Mouse (Mus musculus): ENCODE measurements around the gene Tnip1.
A peak's percentile ranks its signal among the peaks of the same experiment; 100 is the strongest.

The Tnip1 gene

DNA sequence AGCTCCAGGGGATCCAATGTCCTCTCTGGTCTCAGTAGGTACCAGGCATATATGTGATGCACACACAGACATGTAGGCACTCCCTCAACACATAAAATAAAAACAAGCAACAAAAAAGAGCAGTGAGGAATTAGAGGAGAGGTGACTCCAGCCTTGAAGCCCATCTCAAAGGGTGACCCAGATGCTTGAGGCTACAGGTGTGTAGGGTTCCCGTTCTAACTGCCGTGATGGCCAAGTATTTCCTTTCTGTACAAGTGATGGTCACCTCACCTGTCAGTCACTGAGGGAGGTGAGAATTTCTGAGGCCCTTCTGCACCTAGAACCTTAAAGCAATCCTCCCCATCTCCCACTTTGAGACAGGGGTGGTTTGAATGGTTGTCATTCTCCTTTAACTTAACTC lies 13.6 kb upstream of the Tnip1 start:
- no peak for TF ChIP-seq GATA4 (IDR thresholded peaks at IDR 0.05; ENCODE audit: insufficient replicate concordance, low read length)

DNA sequence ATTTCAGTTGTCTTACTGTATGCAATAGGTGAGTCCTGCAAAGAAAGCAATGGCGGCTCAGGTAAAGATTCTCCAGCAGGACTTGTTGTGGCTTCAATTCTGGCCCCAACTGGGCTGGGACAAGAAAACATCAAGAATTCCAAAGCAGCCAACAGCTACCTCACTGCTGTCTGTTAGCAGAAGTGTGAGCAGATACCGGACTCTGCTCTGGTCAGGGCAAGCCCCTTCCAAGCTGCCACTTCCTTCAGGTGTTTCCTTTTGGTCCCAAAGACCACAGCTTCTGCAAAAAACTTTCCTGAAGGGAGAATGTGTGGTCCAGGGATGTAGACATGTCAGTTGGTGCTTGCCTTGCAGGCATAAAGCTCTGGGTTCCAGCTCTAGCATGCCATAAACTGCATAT lies 13.0 kb upstream of the Tnip1 start:
- TF ChIP-seq GATA4 (IDR thresholded peaks at IDR 0.05; ENCODE audit: insufficient replicate concordance, low read length) = no peak

DNA sequence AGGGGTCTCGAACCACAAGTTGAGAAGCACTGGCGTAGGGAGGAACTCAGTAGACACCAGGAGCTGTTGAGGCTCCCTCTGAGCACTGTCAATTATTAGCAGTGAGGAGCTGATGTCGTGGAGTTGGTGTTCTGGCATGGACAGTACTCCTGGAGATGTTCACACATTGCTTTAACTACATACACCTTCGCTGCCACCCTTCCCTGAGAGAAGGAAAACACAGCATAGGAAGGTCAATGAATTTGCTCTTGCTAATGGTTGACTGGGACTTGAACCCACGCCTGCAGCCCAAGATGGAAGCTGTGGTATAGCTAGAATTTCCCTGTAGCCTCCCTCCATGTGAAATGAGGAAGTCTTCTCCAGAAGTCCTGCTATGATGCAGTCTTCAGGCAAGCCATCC lies 12.6 kb upstream of the Tnip1 start:
- TF ChIP-seq GATA4 (IDR thresholded peaks at IDR 0.05; ENCODE audit: insufficient replicate concordance, low read length) = no peak

DNA sequence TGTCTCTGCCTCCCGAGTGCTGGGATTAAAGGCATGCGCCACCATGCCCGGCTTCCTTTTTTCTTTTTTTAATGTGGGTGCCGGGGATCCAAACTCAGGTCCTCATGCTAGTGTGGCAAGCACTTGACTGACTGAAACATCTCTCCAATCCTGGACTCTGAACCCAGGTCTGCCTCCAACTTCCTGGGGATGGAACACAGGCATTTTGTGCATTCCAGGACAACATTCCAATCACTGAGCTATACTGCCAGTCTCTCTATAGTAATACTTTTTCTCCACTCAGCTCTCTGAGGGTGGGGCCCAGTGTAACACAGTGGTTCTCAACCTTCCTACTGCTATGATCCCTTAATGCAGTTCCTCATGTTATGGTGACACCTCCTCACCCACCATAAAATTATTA lies 11.9 kb upstream of the Tnip1 start:
- no peak for TF ChIP-seq GATA4 (IDR thresholded peaks at IDR 0.05; ENCODE audit: insufficient replicate concordance, low read length)

DNA sequence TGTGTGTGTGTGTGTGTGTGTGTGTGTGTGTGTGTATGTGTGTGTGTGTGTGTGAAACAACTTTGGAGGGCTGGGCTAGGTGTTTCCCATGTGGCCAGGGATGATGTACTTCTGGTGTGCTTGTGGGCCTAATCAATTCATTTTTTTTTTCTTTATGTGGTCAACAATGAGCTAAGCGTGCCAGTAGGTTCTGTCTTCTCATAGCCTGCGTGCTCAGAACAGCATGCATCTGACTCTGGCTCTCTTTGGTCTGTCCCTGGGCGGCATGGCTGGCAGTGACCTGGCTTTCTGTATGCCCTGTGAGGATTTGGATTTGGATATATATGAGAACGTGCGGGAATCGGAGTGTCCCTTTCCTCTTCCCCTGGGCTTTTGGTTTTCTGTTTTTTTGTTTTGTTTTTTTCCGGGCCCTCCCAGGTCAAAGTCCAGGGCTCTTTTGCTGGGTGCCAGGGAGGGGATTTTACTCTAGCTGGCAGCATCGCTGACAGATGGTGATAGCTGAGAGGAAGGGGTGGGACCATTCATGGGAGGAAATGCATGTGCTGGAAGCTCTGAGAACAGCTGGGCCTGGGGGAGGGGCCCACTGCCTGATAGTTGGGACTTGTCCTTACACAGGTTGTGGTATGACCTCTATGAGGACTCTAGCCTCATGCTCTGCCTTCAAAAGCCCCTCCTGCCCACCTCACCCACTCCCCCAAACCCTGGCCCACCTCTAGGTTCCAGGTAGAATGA lies 10.9 kb upstream of the Tnip1 start:
- peak; percentile 58; the same call in 1 of the 2 replicates for TF ChIP-seq GATA4 (IDR thresholded peaks at IDR 0.05; ENCODE audit: insufficient replicate concordance, low read length)

DNA sequence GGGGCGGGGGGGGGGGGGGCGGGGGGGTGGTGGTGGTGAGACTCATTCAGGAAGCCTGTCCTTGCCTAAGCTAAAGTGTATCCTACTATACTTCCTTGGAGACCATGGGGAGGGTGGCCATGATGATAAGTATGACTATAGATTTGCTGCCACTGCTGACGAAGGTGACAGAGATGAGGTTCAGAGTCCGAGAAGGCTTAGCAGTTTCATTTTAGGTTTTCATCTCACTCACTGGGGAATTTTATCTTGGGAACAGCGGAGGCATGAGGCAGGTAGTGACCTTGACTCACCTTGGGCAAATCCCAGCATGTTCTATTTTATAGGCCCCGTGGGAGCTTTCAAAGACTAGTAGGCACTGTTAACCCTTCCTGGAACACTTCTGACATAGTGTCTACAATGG lies 10.1 kb upstream of the Tnip1 start:
- TF ChIP-seq GATA4 (IDR thresholded peaks at IDR 0.05; ENCODE audit: insufficient replicate concordance, low read length) = no peak

DNA sequence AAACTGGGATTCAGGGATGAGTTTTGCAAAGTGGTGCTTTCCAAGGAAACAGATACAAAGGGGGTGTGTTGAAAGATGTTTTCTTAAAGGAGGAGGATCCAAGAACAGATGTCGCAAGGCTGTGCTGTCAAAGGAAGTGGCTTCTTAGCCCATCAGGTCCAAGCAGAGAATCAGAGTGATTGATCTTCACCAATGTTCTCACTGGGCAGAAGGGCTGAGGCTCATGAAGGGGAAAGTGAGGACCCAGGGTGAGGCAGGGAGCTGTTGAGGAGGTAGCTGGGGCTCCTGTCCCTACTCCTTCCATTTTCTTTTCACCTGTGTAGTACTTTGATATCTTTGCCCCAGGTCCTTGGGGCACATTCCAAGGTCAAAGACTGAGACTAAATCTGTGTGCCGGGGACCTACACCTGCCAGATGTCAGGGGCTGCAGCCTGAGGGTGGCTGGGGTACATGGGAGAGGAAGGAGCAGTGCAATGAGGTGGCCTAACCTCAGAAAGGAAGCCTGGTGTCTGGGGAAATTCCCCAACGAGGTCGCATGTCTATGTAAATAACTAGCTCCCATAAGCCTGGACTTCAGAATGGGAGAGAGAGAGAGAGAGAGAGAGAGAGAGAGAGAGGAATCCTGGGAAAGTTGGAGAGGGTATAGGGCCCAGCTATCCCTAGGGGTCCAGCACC lies 9.5 kb upstream of the Tnip1 start:
- TF ChIP-seq GATA4 (IDR thresholded peaks at IDR 0.05; ENCODE audit: insufficient replicate concordance, low read length) = no peak

DNA sequence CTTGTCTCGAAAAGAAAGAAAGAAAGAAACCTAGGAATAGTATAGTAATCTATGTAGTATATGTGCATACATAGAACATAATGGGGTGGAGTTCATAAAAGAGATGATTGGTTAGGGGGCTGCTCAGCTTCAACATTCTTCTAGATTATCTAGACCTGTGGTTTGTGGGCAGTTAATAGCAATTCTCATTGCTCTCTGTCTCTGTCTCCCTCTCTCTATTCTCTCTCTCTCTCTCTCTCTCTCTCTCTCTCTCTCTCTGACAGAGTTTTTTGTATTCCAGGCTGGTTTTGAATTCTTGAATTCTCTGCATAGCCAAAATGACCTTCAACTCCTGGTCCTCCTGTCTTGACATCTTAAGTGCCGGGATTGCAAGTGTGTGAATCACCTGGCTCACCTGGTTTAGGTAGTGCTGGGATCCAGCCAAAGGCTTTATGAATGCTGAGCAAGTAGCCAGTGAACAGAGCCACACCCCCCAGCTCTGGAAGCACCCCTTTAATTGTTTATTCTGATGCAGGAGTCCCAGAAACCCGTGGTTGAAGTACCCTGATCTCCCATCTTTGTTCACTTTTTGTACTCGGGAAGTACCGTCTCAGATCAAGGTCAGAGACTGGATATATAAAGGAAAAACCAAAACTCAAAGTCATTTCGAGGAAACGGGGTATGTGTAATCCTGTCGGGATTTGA lies 8.8 kb upstream of the Tnip1 start:
- TF ChIP-seq GATA4 (IDR thresholded peaks at IDR 0.05; ENCODE audit: insufficient replicate concordance, low read length) = no peak

DNA sequence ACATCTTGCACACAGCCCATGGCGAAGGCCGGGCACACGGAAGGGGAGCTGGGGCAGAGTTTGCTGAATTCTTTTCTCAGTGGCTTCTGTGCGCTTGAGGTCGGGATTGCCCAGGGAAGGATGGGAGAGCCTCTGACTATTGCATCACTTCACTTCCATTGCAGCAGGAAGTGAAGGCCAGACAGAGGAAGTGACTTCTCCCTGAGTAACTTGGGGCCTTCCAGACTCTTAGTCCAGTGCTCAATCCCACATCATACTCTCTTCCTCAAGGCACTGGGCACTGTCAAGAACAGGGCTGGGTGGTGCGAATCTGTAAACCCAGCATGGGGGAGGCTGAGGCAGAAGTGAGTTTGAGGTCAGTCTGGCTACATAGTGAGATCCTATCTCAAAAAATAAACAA lies 2.5 kb upstream of the Tnip1 start:
- no peak for TF ChIP-seq GATA4 (IDR thresholded peaks at IDR 0.05; ENCODE audit: insufficient replicate concordance, low read length)

DNA sequence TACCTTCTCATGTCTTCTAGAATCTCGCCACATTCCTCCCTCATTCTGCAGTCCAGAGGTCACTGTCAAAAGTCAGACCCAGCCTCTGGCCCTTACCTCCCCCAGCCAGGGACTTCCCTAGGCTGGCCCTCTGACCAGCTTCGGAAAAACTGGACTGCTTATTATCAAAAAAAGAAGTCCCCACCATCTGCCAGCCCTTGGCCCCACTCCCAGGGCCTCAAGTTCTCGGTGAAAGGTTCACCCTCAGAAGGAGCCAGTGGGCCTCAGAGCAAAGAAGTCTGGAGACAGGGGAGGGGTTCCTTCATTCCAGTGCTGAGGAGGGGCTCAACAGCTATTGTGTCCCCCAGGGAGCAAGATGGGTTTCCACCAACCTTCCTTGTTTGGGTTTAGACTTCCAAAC lies 796 bp downstream of the Tnip1 start:
- TF ChIP-seq GATA4 (IDR thresholded peaks at IDR 0.05; ENCODE audit: insufficient replicate concordance, low read length) = no peak

DNA sequence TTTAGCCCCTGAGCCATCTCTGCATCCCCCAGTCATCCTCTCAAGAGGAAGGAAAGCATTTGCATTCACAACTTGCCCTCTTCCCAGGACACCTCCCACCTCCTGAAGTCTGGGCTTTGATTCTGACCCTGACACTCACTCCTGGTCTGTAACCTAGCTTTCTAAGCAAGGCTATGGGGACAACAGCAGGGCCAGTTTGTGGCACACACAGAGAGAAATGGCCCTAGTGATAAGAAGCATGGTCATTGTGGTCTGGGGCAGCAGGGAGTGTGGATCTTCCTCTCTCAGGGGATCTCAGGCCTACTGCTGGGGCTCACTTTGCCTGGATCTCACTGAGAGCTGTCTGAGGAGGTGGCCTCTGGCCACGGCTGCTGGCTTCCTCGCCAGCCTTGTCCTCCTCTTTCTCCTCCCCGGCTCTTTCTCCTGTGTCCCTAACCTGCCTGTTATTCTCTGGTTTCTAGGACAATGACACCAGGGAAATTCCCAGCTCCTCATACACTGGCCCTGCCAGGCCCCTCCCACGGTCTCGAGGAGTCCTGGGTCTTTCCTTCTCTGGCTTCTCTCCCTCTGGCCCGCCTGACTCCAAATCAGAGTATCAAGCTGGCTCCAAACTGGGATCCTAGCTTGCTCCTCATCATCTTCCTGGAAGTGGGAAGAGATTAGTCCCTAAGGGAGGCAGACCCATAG lies 1.4 kb downstream of the Tnip1 start:
- 0 out of 2 replicates have a peak, but pooled peaks have one; percentile 4 for TF ChIP-seq GATA4 (IDR thresholded peaks at IDR 0.05; ENCODE audit: insufficient replicate concordance, low read length)

DNA sequence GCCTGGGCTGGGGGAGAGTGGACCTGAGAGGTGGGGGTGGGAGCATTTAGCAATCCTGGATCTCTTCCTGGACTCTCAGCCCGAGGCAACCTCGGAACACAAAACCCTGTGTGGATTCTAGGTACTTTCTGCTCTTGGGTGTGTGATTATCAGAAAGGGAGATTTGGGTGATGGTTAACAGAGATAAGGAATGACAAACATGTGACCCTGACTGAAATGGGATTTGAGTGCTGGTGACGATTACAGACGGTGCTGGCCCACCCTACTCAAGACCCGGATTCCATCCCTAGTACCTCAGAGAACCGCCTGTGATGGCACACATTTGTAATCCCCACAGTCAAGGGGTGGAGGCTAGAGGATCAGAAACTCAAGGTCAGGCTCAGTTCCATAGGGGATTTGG lies 2.5 kb downstream of the Tnip1 start:
- TF ChIP-seq GATA4 (IDR thresholded peaks at IDR 0.05; ENCODE audit: insufficient replicate concordance, low read length) = no peak

DNA sequence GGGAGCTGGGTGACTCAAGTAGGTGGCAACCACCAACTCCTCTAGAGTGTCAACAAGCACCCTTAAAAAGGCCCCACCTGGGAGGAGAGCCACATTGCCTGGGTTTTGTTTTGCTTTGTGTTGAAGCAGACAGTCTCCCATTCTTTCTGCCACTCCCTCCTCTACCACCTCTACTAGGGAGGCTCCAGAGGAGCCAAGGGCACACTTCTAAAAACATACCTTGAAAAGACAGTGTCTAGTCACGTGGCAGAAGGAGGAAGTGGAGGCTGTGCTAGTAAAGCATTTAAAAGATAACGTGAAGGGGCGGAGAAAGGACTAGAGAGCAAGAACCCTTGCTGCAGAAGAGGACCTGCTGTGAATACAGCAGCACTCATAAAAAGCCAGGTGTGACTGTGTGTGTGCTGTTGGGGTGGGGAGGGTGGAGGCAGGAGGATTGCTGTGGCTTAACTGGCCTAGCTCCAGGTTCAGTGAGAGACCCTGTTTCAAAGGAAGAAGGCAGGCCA lies 4.1 kb downstream of the Tnip1 start:
- TF ChIP-seq GATA4 (IDR thresholded peaks at IDR 0.05; ENCODE audit: insufficient replicate concordance, low read length) = no peak

DNA sequence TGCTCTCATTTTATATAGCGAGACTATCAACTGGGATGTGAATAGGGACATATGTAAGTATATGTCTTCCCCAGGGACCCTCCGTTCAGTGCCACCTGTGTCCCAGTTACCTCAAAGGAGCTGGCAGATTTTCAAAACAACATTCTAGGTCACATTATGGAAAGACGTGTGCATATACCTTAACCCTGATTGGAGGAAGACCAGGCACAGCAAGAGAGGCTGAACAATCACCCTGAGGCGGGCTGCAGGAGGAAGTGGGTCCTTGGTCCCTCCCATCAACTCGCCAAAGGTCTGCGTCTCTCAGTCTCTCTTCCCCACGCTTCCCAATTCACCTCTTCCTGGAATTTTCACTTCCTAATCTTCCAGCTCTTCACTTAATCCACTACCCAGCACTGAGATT lies 5.8 kb downstream of the Tnip1 start:
- TF ChIP-seq GATA4 (IDR thresholded peaks at IDR 0.05; ENCODE audit: insufficient replicate concordance, low read length) = no peak

DNA sequence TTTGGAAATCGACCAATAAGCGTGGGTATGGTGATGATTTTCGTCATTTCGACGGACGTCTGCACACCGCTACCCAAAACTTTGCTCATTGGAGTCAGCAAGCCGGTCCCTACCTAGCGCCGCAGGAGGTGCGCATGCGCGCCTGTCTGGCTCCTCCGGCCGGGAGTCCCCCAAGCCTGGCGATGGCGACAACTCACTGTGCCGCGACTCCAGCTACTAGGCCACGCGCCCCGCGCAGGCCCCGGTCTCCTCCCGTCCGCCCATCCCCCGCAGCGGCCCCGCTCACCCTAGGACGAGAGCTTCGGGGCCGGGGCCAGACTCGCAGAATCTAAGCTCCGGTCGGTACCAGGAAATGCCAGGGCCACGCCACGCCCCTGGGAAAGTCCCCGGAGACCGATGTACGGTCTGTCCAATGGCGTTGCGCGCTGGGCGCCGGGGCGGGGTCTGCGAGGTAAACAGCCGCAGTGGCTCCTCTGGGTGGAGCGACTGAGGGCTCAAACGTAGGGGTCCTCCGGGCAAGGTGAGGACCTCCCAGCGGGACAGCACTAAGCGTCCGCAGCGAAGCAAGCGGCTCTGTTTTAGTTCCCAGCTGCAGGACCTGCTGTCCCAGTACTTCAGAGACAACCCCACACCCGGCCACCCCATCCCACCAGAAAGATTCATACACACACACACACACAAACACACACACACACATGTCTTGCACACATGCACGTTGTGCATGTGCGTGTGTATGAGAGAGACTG lies 6.8 kb downstream of the Tnip1 start:
- TF ChIP-seq GATA4 (IDR thresholded peaks at IDR 0.05; ENCODE audit: insufficient replicate concordance, low read length) = peak; percentile 44; the same call in 1 of the 2 replicates

Data from liver, adult (tissue).